Mouse (Mus musculus): ENCODE data around the gene Ranbp10. TPM values are rescaled to one million over a fixed set of nuclear protein-coding genes. Genes with fewer than 3 reads are reported as not detected.

Gene Ranbp10
- polyA plus RNA-seq, 1 experiment, result 11.0 TPM

- peak within 1 kb of the TSS; percentile 75 for H3K4me3 ChIP-seq (ENCODE audit: insufficient read depth, poor library complexity, severe bottlenecking)
- H3K79me2 ChIP-seq (ENCODE audit: control insufficient read depth, insufficient read depth), result peaks cover 66% of the 10 kb centered on the region
- TF ChIP-seq CTCF (IDR thresholded peaks at IDR 0.05; ENCODE audit: control insufficient read depth, insufficient read depth, insufficient read length) (peak; percentile 74), MYOD1 (IDR thresholded peaks at IDR 0.05; ENCODE audit: control insufficient read depth, insufficient read length, low read depth) (no peak), MAX (IDR thresholded peaks at IDR 0.05) (peak; percentile 66)
- peaks cover 31% of the 10 kb centered on the region for H3K79me3 ChIP-seq (ENCODE audit: low read depth)
- H3K27me3 ChIP-seq (ENCODE audit: control insufficient read depth, insufficient read depth, insufficient read length), result no peaks in the 10 kb centered on the region
- H3ac ChIP-seq (ENCODE audit: control insufficient read depth, insufficient read length, low read depth), result peak within 1 kb of the TSS; percentile 71
- peaks cover 8% of the 10 kb centered on the region for H3K36me3 ChIP-seq (ENCODE audit: control insufficient read depth, insufficient read depth)
Observed at GRCm38 (mm10) chr8:105854715-105855216, 27.6 kb upstream of the Ranbp10 start, which contains the start of gene Thap11. Gene Thap11 (plus strand): TSS chr8:105855132.

- peaks cover 69% of the 10 kb centered on the region for H3K79me2 ChIP-seq (ENCODE audit: control insufficient read depth, insufficient read depth)
- H3K36me3 ChIP-seq (ENCODE audit: control insufficient read depth, insufficient read depth), result peaks cover 8% of the 10 kb centered on the region
- H3K4me3 ChIP-seq (ENCODE audit: insufficient read depth, poor library complexity, severe bottlenecking), result peak overlapping the region; percentile 11
- H3ac ChIP-seq (ENCODE audit: control insufficient read depth, insufficient read length, low read depth), result no peak overlapping the region
- H3K27me3 ChIP-seq (ENCODE audit: control insufficient read depth, insufficient read depth, insufficient read length), result no peaks in the 10 kb centered on the region
- no peak for TF ChIP-seq CTCF (IDR thresholded peaks at IDR 0.05; ENCODE audit: control insufficient read depth, insufficient read depth, insufficient read length)
- no peak for TF ChIP-seq MYOD1 (IDR thresholded peaks at IDR 0.05; ENCODE audit: control insufficient read depth, insufficient read length, low read depth)
- no peak for TF ChIP-seq MAX (IDR thresholded peaks at IDR 0.05)
- TF ChIP-seq USF1 (IDR thresholded peaks at IDR 0.05; ENCODE audit: low read depth), result no peak
- no peak for TF ChIP-seq CEBPB (IDR thresholded peaks at IDR 0.05; ENCODE audit: low read depth)
- TF ChIP-seq FOSL1 (IDR thresholded peaks at IDR 0.05; ENCODE audit: insufficient read depth, low read length, poor library complexity, severe bottlenecking), result no peak
- no peak for TF ChIP-seq MYOG (IDR thresholded peaks at IDR 0.05; ENCODE audit: control insufficient read depth, extremely low read depth, insufficient read length)
- H3K79me3 ChIP-seq (ENCODE audit: low read depth), result peaks cover 31% of the 10 kb centered on the region
Observed at GRCm38 (mm10) chr8:105854303-105854702, 27.2 kb upstream of the Ranbp10 start.

GRCm38 (mm10) chr8:105853178-105853577 is 26.0 kb upstream of the Ranbp10 start, which contains the start of gene Cenpt:
Gene Cenpt (minus strand): TSS chr8:105853278.
- Histone ChIP-seq H3ac (ENCODE audit: control insufficient read depth, insufficient read length, low read depth) (no peak within 1 kb of the TSS), H3K4me3 (ENCODE audit: insufficient read depth, poor library complexity, severe bottlenecking) (no peak within 1 kb of the TSS), H3K36me3 (ENCODE audit: control insufficient read depth, insufficient read depth) (peaks cover 18% of the 10 kb centered on the region), H3K27me3 (ENCODE audit: control insufficient read depth, insufficient read depth, insufficient read length) (no peaks in the 10 kb centered on the region), H3K79me2 (ENCODE audit: control insufficient read depth, insufficient read depth) (peaks cover 60% of the 10 kb centered on the region), H3K79me3 (ENCODE audit: low read depth) (peaks cover 31% of the 10 kb centered on the region)
- TF ChIP-seq MYOG (IDR thresholded peaks at IDR 0.05; ENCODE audit: control insufficient read depth, extremely low read depth, insufficient read length), result no peak
- no peak for TF ChIP-seq MAX (IDR thresholded peaks at IDR 0.05)
- TF ChIP-seq FOSL1 (IDR thresholded peaks at IDR 0.05; ENCODE audit: insufficient read depth, low read length, poor library complexity, severe bottlenecking), result no peak
- TF ChIP-seq USF1 (IDR thresholded peaks at IDR 0.05; ENCODE audit: low read depth), result no peak
- no peak for TF ChIP-seq MYOD1 (IDR thresholded peaks at IDR 0.05; ENCODE audit: control insufficient read depth, insufficient read length, low read depth)
- no peak for TF ChIP-seq CEBPB (IDR thresholded peaks at IDR 0.05; ENCODE audit: low read depth)
- TF ChIP-seq CTCF (IDR thresholded peaks at IDR 0.05; ENCODE audit: control insufficient read depth, insufficient read depth, insufficient read length), result no peak

GRCm38 (mm10) chr8:105852146-105852729 is 25.1 kb upstream of the Ranbp10 start:
- H3K27me3 ChIP-seq (ENCODE audit: control insufficient read depth, insufficient read depth, insufficient read length), result no peaks in the 10 kb centered on the region
- H3K4me3 ChIP-seq (ENCODE audit: insufficient read depth, poor library complexity, severe bottlenecking), result no peak overlapping the region
- peaks cover 17% of the 10 kb centered on the region for H3K36me3 ChIP-seq (ENCODE audit: control insufficient read depth, insufficient read depth)
- peaks cover 50% of the 10 kb centered on the region for H3K79me2 ChIP-seq (ENCODE audit: control insufficient read depth, insufficient read depth)
- TF ChIP-seq USF1 (IDR thresholded peaks at IDR 0.05; ENCODE audit: low read depth), result no peak
- TF ChIP-seq CEBPB (IDR thresholded peaks at IDR 0.05; ENCODE audit: low read depth), result no peak
- no peak for TF ChIP-seq CTCF (IDR thresholded peaks at IDR 0.05; ENCODE audit: control insufficient read depth, insufficient read depth, insufficient read length)
- no peak overlapping the region for H3ac ChIP-seq (ENCODE audit: control insufficient read depth, insufficient read length, low read depth)
- peaks cover 24% of the 10 kb centered on the region for H3K79me3 ChIP-seq (ENCODE audit: low read depth)

- TF ChIP-seq FOSL1 (IDR thresholded peaks at IDR 0.05; ENCODE audit: insufficient read depth, low read length, poor library complexity, severe bottlenecking) (no peak), MAX (IDR thresholded peaks at IDR 0.05) (peak; percentile 49)
- H3K4me3 ChIP-seq (ENCODE audit: insufficient read depth, poor library complexity, severe bottlenecking), result peak overlapping the region; percentile 93
Observed at GRCm38 (mm10) chr8:105851651-105852143, 24.5 kb upstream of the Ranbp10 start.

GRCm38 (mm10) chr8:105850611-105851010 is 23.5 kb upstream of the Ranbp10 start:
- Histone ChIP-seq H3ac (ENCODE audit: control insufficient read depth, insufficient read length, low read depth) (peak overlapping the region; percentile 30), H3K36me3 (ENCODE audit: control insufficient read depth, insufficient read depth) (peaks cover 31% of the 10 kb centered on the region), H3K4me3 (ENCODE audit: insufficient read depth, poor library complexity, severe bottlenecking) (peak overlapping the region; percentile 28), H3K79me2 (ENCODE audit: control insufficient read depth, insufficient read depth) (peaks cover 34% of the 10 kb centered on the region), H3K79me3 (ENCODE audit: low read depth) (peaks cover 8% of the 10 kb centered on the region), H3K27me3 (ENCODE audit: control insufficient read depth, insufficient read depth, insufficient read length) (no peaks in the 10 kb centered on the region)
- TF ChIP-seq MYOG (IDR thresholded peaks at IDR 0.05; ENCODE audit: control insufficient read depth, extremely low read depth, insufficient read length), result no peak
- TF ChIP-seq CEBPB (IDR thresholded peaks at IDR 0.05; ENCODE audit: low read depth), result no peak
- TF ChIP-seq CTCF (IDR thresholded peaks at IDR 0.05; ENCODE audit: control insufficient read depth, insufficient read depth, insufficient read length), result no peak
- no peak for TF ChIP-seq USF1 (IDR thresholded peaks at IDR 0.05; ENCODE audit: low read depth)
- TF ChIP-seq FOSL1 (IDR thresholded peaks at IDR 0.05; ENCODE audit: insufficient read depth, low read length, poor library complexity, severe bottlenecking), result no peak

More at GRCm38 (mm10) chr8:105851651-105852143, 24.5 kb upstream of the Ranbp10 start:
- no peaks in the 10 kb centered on the region for H3K27me3 ChIP-seq (ENCODE audit: control insufficient read depth, insufficient read depth, insufficient read length)
- H3K79me3 ChIP-seq (ENCODE audit: low read depth), result peaks cover 19% of the 10 kb centered on the region
- peaks cover 22% of the 10 kb centered on the region for H3K36me3 ChIP-seq (ENCODE audit: control insufficient read depth, insufficient read depth)
- peak overlapping the region; percentile 82 for H3ac ChIP-seq (ENCODE audit: control insufficient read depth, insufficient read length, low read depth)
- H3K79me2 ChIP-seq (ENCODE audit: control insufficient read depth, insufficient read depth), result peaks cover 45% of the 10 kb centered on the region
